Mouse (Mus musculus) neural tube, embryonic 15.5 days (tissue): ENCODE measurements around the gene Zcchc14. TPM values are rescaled to one million over a fixed set of nuclear protein-coding genes. Genes with fewer than 3 reads are reported as not detected.

ENCODE experiments used
- ATAC-seq: fragments of 200-750 bp; cut with Nextera tagmentation; 2 replicates; pipeline ENCODE4 v1.8.0; 2017; ENCODE audit warnings: mild to moderate bottlenecking, moderate TSS enrichment, moderate library complexity; ENCODE audit not compliant: low FRiP score
- H3K27ac ChIP-seq: fragments of 300-500 bp; sonication (generic); replicated peaks from 2 replicates; pipeline ENCODE4 v1.5.1; 2015; ENCODE audit warnings: mild to moderate bottlenecking, inconsistent platforms
- H3K27me3 ChIP-seq: fragments of 300-500 bp; sonication (generic); replicated peaks from 2 replicates; pipeline ENCODE4 v1.6.1; 2015; ENCODE audit warnings: inconsistent platforms
- H3K36me3 ChIP-seq: fragments of 300-500 bp; sonication (generic); 2 replicates; pipeline ENCODE4 v1.6.1; 2015; ENCODE audit warnings: inconsistent platforms
- H3K4me1 ChIP-seq: fragments of 300-500 bp; sonication (generic); 2 replicates; pipeline ENCODE4 v1.6.1; 2015; ENCODE audit warnings: inconsistent platforms
- H3K4me2 ChIP-seq: fragments of 300-500 bp; sonication (generic); 2 replicates; pipeline ENCODE4 v1.6.1; 2015; ENCODE audit warnings: inconsistent platforms, mild to moderate bottlenecking, moderate library complexity
- H3K4me3 ChIP-seq: fragments of 300-500 bp; sonication (generic); replicated peaks from 2 replicates; pipeline ENCODE4 v1.5.1; 2015; ENCODE audit warnings: mild to moderate bottlenecking, inconsistent platforms
- H3K9ac ChIP-seq: fragments of 300-500 bp; sonication (generic); replicated peaks from 2 replicates; pipeline ENCODE4 v1.6.1; 2015; ENCODE audit warnings: mild to moderate bottlenecking, inconsistent platforms
- H3K9me3 ChIP-seq: fragments of 300-500 bp; sonication (generic); replicated peaks from 2 replicates; pipeline ENCODE4 v1.6.1; 2016; ENCODE audit warnings: inconsistent platforms
- WGBS: fragments of 180-500 bp; shearing (Covaris S2); methylation state at CpG from one replicate; pipeline ENCODE4 v1.1.7; 2015; ENCODE audit warnings: mixed read lengths; 5-methylcytosine and 5-hydroxymethylcytosine counted together
- polyA plus RNA-seq: library from polyadenylated mRNA; unstranded; fragments of >200 nt; fragmentation: Nextera tagmentation; extraction: Ambion mirVana; gene quantifications from 2 replicates; pipeline ENCODE4 v1.2.1, GENCODE M21; 2015

The Zcchc14 gene
- polyA plus RNA-seq, 1 experiment from 2014 or later, result 21.3 TPM

GRCm38 (mm10) chr8:121593293-121593692, 59.4 kb downstream of the Zcchc14 start:
- no peak overlapping the region for H3K4me3 ChIP-seq
- peaks cover 36% of the 10 kb centered on the region for H3K36me3 ChIP-seq
- WGBS, result 95% methylated on average over 5 of the region's 5 CpGs

GRCm38 (mm10) chr8:121591178-121592066, 61.3 kb downstream of the Zcchc14 start:
- H3K4me3 ChIP-seq, result peak overlapping the region; percentile 87
- H3K27ac ChIP-seq, result peak overlapping the region; percentile 87
- H3K27me3 ChIP-seq, result no peaks in the 10 kb centered on the region; the same call in 1 of the 2 replicates
- no peak for ATAC-seq
- WGBS, result 17% methylated on average over 20 of the region's 20 CpGs
- H3K4me1 ChIP-seq, result peaks cover 33% of the 10 kb centered on the region
- H3K9ac ChIP-seq, result peak overlapping the region; percentile 93
- H3K4me2 ChIP-seq, result peak overlapping the region; percentile 76
- no peaks in the 10 kb centered on the region for H3K9me3 ChIP-seq
- H3K36me3 ChIP-seq, result peaks cover 22% of the 10 kb centered on the region

More at GRCm38 (mm10) chr8:121593293-121593692, 59.4 kb downstream of the Zcchc14 start:
- Histone ChIP-seq H3K4me1 (peaks cover 33% of the 10 kb centered on the region), H3K27me3 (no peaks in the 10 kb centered on the region), H3K27ac (no peak overlapping the region), H3K4me2 (no peak overlapping the region), H3K9ac (no peak overlapping the region), H3K9me3 (no peaks in the 10 kb centered on the region)
- no peak for ATAC-seq

GRCm38 (mm10) chr8:121590203-121591177, 62.2 kb downstream of the Zcchc14 start, which contains the start of gene Map1lc3b:
TSS of gene Map1lc3b (plus strand) at chr8:121590361.
- peak within 1 kb of the TSS; percentile 93 for H3K9ac ChIP-seq
- WGBS, result under 1% methylated on average over 94 of the region's 94 CpGs

GRCm38 (mm10) chr8:121589205-121589726, 63.4 kb downstream of the Zcchc14 start:
- no peak overlapping the region for H3K4me3 ChIP-seq
- H3K9me3 ChIP-seq, result no peaks in the 10 kb centered on the region
- peak overlapping the region; percentile 93; the same call in 1 of the 2 replicates for H3K9ac ChIP-seq
- ATAC-seq, result no peak
- 57% methylated on average over 2 of the region's 2 CpGs for WGBS
- 0 out of 2 replicates have a peak overlapping the region, but pooled peaks have one; percentile 87 for H3K27ac ChIP-seq
- peaks cover 3% of the 10 kb centered on the region for H3K36me3 ChIP-seq
- no peaks in the 10 kb centered on the region; the same call in 1 of the 2 replicates for H3K27me3 ChIP-seq
- peaks cover 43% of the 10 kb centered on the region for H3K4me1 ChIP-seq
- H3K4me2 ChIP-seq, result peak overlapping the region; percentile 76

More at GRCm38 (mm10) chr8:121590203-121591177, 62.2 kb downstream of the Zcchc14 start, which contains the start of gene Map1lc3b:
- H3K4me2 ChIP-seq, result peak within 1 kb of the TSS; percentile 76
- H3K9me3 ChIP-seq, result no peaks in the 10 kb centered on the region
- peaks cover 14% of the 10 kb centered on the region for H3K36me3 ChIP-seq
- H3K27me3 ChIP-seq, result no peaks in the 10 kb centered on the region; the same call in 1 of the 2 replicates
- H3K4me3 ChIP-seq, result peak within 1 kb of the TSS; percentile 87
- H3K4me1 ChIP-seq, result peaks cover 37% of the 10 kb centered on the region
- ATAC-seq, result peak; percentile 86
- H3K27ac ChIP-seq, result peak within 1 kb of the TSS; percentile 87

GRCm38 (mm10) chr8:121588750-121589149, 64.0 kb downstream of the Zcchc14 start:
- H3K9ac ChIP-seq, result no peak overlapping the region
- H3K4me2 ChIP-seq, result no peak overlapping the region
- no peaks in the 10 kb centered on the region for H3K36me3 ChIP-seq
- no peak overlapping the region for H3K4me3 ChIP-seq
- H3K9me3 ChIP-seq, result no peaks in the 10 kb centered on the region
- WGBS, result 93% methylated on average over 4 of the region's 4 CpGs
- no peaks in the 10 kb centered on the region; the same call in 1 of the 2 replicates for H3K27me3 ChIP-seq
- H3K27ac ChIP-seq, result no peak overlapping the region
- ATAC-seq, result no peak
- H3K4me1 ChIP-seq, result peaks cover 43% of the 10 kb centered on the region

- peak overlapping the region; percentile 80 for H3K27ac ChIP-seq
- 1% methylated on average over 47 of the region's 47 CpGs for WGBS
Measured at GRCm38 (mm10) chr8:121585159-121585825, 67.4 kb downstream of the Zcchc14 start.

GRCm38 (mm10) chr8:121584730-121585129, 68.0 kb downstream of the Zcchc14 start:
- peak overlapping the region; percentile 71 for H3K4me3 ChIP-seq
- peaks cover 13% of the 10 kb centered on the region for H3K4me1 ChIP-seq
- no peak overlapping the region for H3K27ac ChIP-seq
- no peak overlapping the region for H3K9ac ChIP-seq
- 44% methylated on average over 13 of the region's 13 CpGs for WGBS
- H3K4me2 ChIP-seq, result peak overlapping the region; percentile 77
- H3K36me3 ChIP-seq, result no peaks in the 10 kb centered on the region
- no peaks in the 10 kb centered on the region for H3K9me3 ChIP-seq
- ATAC-seq, result no peak
- H3K27me3 ChIP-seq, result peaks cover 6% of the 10 kb centered on the region; the same call in 1 of the 2 replicates

More at GRCm38 (mm10) chr8:121585159-121585825, 67.4 kb downstream of the Zcchc14 start:
- Histone ChIP-seq H3K36me3 (no peaks in the 10 kb centered on the region), H3K9me3 (no peaks in the 10 kb centered on the region), H3K4me3 (peak overlapping the region; percentile 71), H3K27me3 (peaks cover 6% of the 10 kb centered on the region; the same call in 1 of the 2 replicates), H3K4me2 (peak overlapping the region; percentile 77), H3K4me1 (peaks cover 16% of the 10 kb centered on the region), H3K9ac (peak overlapping the region; percentile 69)
- peak; percentile 94 for ATAC-seq

GRCm38 (mm10) chr8:121583653-121584052, 69.0 kb downstream of the Zcchc14 start:
- no peaks in the 10 kb centered on the region for H3K9me3 ChIP-seq
- peaks cover 19% of the 10 kb centered on the region for H3K4me1 ChIP-seq
- no peak overlapping the region for H3K9ac ChIP-seq
- no peak overlapping the region for H3K4me3 ChIP-seq
- no peak for ATAC-seq
- no peak overlapping the region for H3K27ac ChIP-seq
- H3K36me3 ChIP-seq, result no peaks in the 10 kb centered on the region
- H3K4me2 ChIP-seq, result no peak overlapping the region
- WGBS, result 70% methylated on average over 8 of the region's 8 CpGs
- peaks cover 6% of the 10 kb centered on the region; the same call in 1 of the 2 replicates for H3K27me3 ChIP-seq

GRCm38 (mm10) chr8:121580465-121580864, 72.2 kb downstream of the Zcchc14 start:
- WGBS, result 43% methylated on average over 9 of the region's 9 CpGs
- Histone ChIP-seq H3K9me3 (no peaks in the 10 kb centered on the region), H3K4me3 (no peak overlapping the region), H3K4me2 (no peak overlapping the region), H3K9ac (no peak overlapping the region), H3K4me1 (peaks cover 39% of the 10 kb centered on the region), H3K27ac (no peak overlapping the region), H3K36me3 (no peaks in the 10 kb centered on the region), H3K27me3 (peaks cover 6% of the 10 kb centered on the region; the same call in 1 of the 2 replicates)
- ATAC-seq, result no peak

- H3K4me2 ChIP-seq, result peak within 1 kb of the TSS; percentile 83
- no peaks in the 10 kb centered on the region for H3K9me3 ChIP-seq
- WGBS, result 1% methylated on average over 47 of the region's 63 CpGs
- no peaks in the 10 kb centered on the region for H3K36me3 ChIP-seq
- peak; percentile 94 for ATAC-seq
- peak within 1 kb of the TSS; percentile 89 for H3K9ac ChIP-seq
- H3K4me1 ChIP-seq, result peaks cover 45% of the 10 kb centered on the region
- peak within 1 kb of the TSS; percentile 73 for H3K27ac ChIP-seq
- peak within 1 kb of the TSS; percentile 92 for H3K4me3 ChIP-seq
- H3K27me3 ChIP-seq, result peaks cover 6% of the 10 kb centered on the region; the same call in 1 of the 2 replicates
Measured at GRCm38 (mm10) chr8:121578676-121579451, 73.8 kb downstream of the Zcchc14 start, which contains the start of gene Fbxo31. TSS of gene Fbxo31 (minus strand) at chr8:121578806.
